Mouse (Mus musculus) limb, embryonic 11.5 days (tissue): ENCODE data around the gene Fbxo44. TPM values are rescaled to one million over a fixed set of nuclear protein-coding genes. Genes with fewer than 3 reads are reported as not detected.

ENCODE experiments used
- ATAC-seq: fragments of 200-750 bp; cut with Nextera tagmentation; 2 replicates; pipeline ENCODE4 v1.8.0; 2017; ENCODE audit warnings: low read depth; ENCODE audit not compliant: insufficient number of reproducible peaks, low FRiP score, low TSS enrichment
- DNase-seq: peaks from one replicate; pipeline ENCODE4 v3.0.0-alpha.2; 2015; ENCODE audit warnings: low spot score
- H3K27ac ChIP-seq: fragments of 300-500 bp; sonication (generic); replicated peaks from 2 replicates; pipeline ENCODE4 v1.5.1; 2014; ENCODE audit warnings: low read depth, mild to moderate bottlenecking, low read length
- H3K27me3 ChIP-seq: fragments of 300-500 bp; sonication (generic); 2 replicates; pipeline ENCODE4 v1.6.1; 2014; ENCODE audit warnings: mild to moderate bottlenecking, low read length, mixed read lengths; ENCODE audit not compliant: control insufficient read depth, insufficient read depth
- H3K36me3 ChIP-seq: fragments of 300-500 bp; sonication (generic); 2 replicates; pipeline ENCODE4 v1.6.1; 2014; ENCODE audit warnings: mild to moderate bottlenecking, low read length, moderate library complexity, mixed read lengths; ENCODE audit not compliant: control insufficient read depth, insufficient read depth
- H3K4me1 ChIP-seq: fragments of 300-500 bp; sonication (generic); 2 replicates; pipeline ENCODE4 v1.6.1; 2014; ENCODE audit warnings: low read length, mixed read lengths; ENCODE audit not compliant: control insufficient read depth, insufficient read depth
- H3K4me2 ChIP-seq: fragments of 300-500 bp; sonication (generic); 2 replicates; pipeline ENCODE4 v1.6.1; 2014; ENCODE audit warnings: low read depth, mild to moderate bottlenecking, moderate library complexity; ENCODE audit not compliant: severe bottlenecking
- H3K4me3 ChIP-seq: fragments of 300-500 bp; sonication (generic); 2 replicates; pipeline ENCODE4 v1.5.1; 2014; ENCODE audit warnings: low read depth, low read length
- H3K9ac ChIP-seq: fragments of 300-500 bp; sonication (generic); 2 replicates; pipeline ENCODE4 v1.6.1; 2014; ENCODE audit warnings: mild to moderate bottlenecking, low read length
- H3K9me3 ChIP-seq: fragments of 300-500 bp; sonication (generic); 2 replicates; pipeline ENCODE4 v1.6.1; 2016; ENCODE audit warnings: low read length; ENCODE audit not compliant: control insufficient read depth
- WGBS: fragments of 180-500 bp; shearing (Covaris S2); extraction: QIAGEN DNeasy Blood & Tissue Kit; methylation state at CpG from one replicate; pipeline ENCODE4 v1.1.7; 2014; 5-methylcytosine and 5-hydroxymethylcytosine counted together
- polyA plus RNA-seq: library from polyadenylated mRNA; unstranded; fragments of >200 nt; fragmentation: Nextera tagmentation; extraction: Ambion mirVana; gene quantifications from 2 replicates; pipeline ENCODE4 v1.2.1, GENCODE M21; 2014

Gene Fbxo44
- polyA plus RNA-seq, 1 experiment from 2014 or later, result 12.2 TPM

GRCm38 (mm10) chr4:148131497-148132081 is 28.7 kb downstream of the Fbxo44 start:
- WGBS, result under 1% methylated on average over 21 of the region's 21 CpGs
- Histone ChIP-seq H3K9ac (peak overlapping the region; percentile 70), H3K27me3 (peaks cover 8% of the 10 kb centered on the region; the same call in 1 of the 2 replicates), H3K4me3 (peak overlapping the region; percentile 75), H3K4me1 (peaks cover 5% of the 10 kb centered on the region), H3K4me2 (peak overlapping the region; percentile 84), H3K9me3 (no peaks in the 10 kb centered on the region; the same call in 1 of the 2 replicates), H3K27ac (0 out of 2 replicates have a peak overlapping the region, but pooled peaks have one; percentile 39), H3K36me3 (no peaks in the 10 kb centered on the region)
- peak; percentile 65 for ATAC-seq
- peak; percentile 76 for DNase-seq

DNA sequence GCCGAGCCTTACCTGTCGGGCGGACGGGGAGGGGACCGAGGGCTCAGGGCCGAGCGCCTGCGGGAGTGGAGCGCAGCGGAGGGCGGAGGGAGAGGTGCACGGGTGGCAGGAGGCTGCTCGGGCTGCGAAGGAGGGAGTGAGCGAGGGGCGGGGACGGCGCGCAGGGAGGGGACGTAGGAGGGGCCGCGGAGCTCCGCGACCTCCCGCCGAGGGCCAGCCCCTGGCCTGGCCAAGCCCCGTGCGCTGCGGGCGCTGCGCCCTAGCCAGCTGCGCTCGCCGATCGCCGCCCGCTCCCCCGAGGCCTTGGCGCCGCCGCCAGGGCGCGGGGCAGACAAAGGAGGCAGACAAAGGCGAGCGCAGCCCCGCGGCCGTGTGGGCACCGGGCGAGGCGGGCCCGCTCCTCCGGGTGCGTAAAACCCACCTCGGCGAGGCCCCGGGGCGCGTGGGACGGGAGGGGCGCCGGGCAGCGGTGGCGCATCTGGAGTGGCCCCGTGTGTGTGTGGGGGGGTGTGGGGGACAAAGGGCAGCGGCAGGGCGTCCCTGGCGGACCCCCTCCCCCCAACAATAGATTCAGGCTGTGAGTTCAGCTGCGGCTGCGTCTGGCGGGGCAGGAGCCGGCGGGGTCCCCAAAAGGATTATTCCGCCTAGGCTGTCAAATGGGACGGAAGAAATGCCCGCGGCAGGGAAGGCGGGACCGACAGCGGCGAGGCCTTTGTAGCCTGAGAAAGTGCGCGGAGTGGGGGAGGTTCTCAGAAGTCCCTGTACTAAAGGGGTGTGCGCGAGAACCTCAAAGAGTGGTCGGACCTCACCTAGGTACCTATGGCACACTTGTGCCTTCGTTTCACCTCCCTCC is 29.5 kb downstream of the Fbxo44 start, which contains the start of gene Draxin:
TSS of gene Draxin (minus strand) at position 138 of the 853 bp plus-strand sequence.
- Histone ChIP-seq H3K4me1 (peaks cover 5% of the 10 kb centered on the region), H3K36me3 (no peaks in the 10 kb centered on the region), H3K9me3 (no peaks in the 10 kb centered on the region; the same call in 1 of the 2 replicates), H3K9ac (peak within 1 kb of the TSS; percentile 96), H3K27ac (peak within 1 kb of the TSS; percentile 84), H3K4me3 (peak within 1 kb of the TSS; percentile 75), H3K27me3 (peaks cover 8% of the 10 kb centered on the region; the same call in 1 of the 2 replicates), H3K4me2 (peak within 1 kb of the TSS; percentile 84)
- peak; percentile 84 for DNase-seq
- under 1% methylated on average over 85 of the region's 87 CpGs for WGBS
- ATAC-seq, result peak; percentile 88

- Histone ChIP-seq H3K27ac (peak within 1 kb of the TSS; percentile 84), H3K27me3 (peaks cover 8% of the 10 kb centered on the region; the same call in 1 of the 2 replicates), H3K36me3 (no peaks in the 10 kb centered on the region), H3K9me3 (no peaks in the 10 kb centered on the region; the same call in 1 of the 2 replicates), H3K9ac (peak within 1 kb of the TSS; percentile 96), H3K4me1 (peaks cover 5% of the 10 kb centered on the region), H3K4me2 (peak within 1 kb of the TSS; percentile 84), H3K4me3 (peak within 1 kb of the TSS; percentile 75)
- WGBS, result under 1% methylated on average over 16 of the region's 18 CpGs
- DNase-seq, result no peak
- no peak for ATAC-seq
Measured at GRCm38 (mm10) chr4:148130133-148130532, 30.1 kb downstream of the Fbxo44 start, which contains the start of gene Mad2l2. Gene Mad2l2 (plus strand): TSS chr4:148130384.

DNA sequence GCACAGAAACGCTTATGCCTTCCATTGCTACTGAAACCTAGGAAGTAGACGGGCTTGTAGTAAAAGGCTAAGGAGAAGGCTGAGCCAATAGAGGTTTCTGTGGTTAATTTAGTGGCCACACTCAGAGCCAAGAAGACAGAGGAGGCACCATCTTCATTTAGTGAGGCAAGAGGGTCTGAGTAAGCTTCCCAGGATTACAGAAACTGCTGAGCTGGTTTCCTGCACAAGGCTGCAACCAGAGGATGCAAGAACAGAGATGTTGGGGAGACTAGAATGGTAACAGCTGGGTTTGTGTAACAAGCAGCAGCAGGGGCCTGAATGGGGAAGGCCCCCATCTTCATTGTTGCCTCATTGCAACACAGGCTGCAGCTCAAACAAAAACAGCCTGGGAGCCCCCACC is 31.6 kb downstream of the Fbxo44 start:
- peaks cover 5% of the 10 kb centered on the region for H3K4me1 ChIP-seq
- H3K4me3 ChIP-seq, result no peak overlapping the region
- no peak overlapping the region for H3K9ac ChIP-seq
- ATAC-seq (no peak), DNase-seq (no peak)
- no peaks in the 10 kb centered on the region for H3K36me3 ChIP-seq
- no peak overlapping the region for H3K27ac ChIP-seq
- 68% methylated on average over 2 of the region's 2 CpGs for WGBS
- H3K4me2 ChIP-seq, result no peak overlapping the region
- no peaks in the 10 kb centered on the region; the same call in 1 of the 2 replicates for H3K9me3 ChIP-seq
- peaks cover 8% of the 10 kb centered on the region; the same call in 1 of the 2 replicates for H3K27me3 ChIP-seq

DNA sequence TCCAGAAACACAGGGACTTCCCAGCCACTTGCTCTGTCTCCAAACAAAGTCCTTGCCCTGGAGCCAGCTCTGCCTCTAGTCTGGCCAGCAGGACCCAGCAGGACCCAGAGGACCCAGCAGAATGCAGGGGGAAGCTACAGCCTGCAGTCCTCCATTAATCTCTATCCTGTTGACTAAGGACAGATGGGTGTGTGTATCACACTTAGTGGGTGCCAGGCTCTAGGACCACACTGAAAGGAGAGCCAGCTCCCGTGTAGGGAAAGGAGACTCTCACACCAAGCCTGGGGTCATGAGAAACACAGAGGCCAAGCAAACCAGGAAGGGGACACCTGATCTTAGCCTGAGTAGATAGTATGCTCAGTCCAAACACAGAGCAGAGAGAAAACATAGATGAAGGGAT is 32.0 kb downstream of the Fbxo44 start:
- Histone ChIP-seq H3K4me2 (no peak overlapping the region), H3K27ac (no peak overlapping the region), H3K9me3 (no peaks in the 10 kb centered on the region), H3K27me3 (peaks cover 8% of the 10 kb centered on the region; the same call in 1 of the 2 replicates), H3K4me1 (peaks cover 5% of the 10 kb centered on the region), H3K4me3 (no peak overlapping the region), H3K36me3 (no peaks in the 10 kb centered on the region), H3K9ac (no peak overlapping the region)
- WGBS, result 64% methylated on average over 1 of the region's 1 CpGs
- DNase-seq (no peak), ATAC-seq (no peak)

DNA sequence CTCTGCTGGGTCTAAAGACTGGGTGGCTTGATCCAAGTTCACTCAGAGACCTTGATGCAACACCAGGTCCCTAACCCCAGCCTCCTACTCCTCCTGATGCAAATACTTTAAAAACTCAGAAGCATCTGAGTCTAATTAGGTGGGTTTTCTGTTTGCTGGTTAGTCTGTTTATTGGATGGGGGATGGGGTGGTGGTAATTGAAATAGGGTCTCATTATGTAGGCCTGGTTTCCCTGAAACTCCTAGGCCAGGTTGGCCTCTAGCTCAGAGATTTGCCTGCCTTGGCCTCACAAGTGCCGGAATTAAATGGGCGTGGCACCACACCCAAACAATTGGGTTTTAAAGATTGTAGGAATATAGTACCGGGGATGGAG is 37.6 kb downstream of the Fbxo44 start:
- Histone ChIP-seq H3K9me3 (no peaks in the 10 kb centered on the region), H3K27me3 (no peaks in the 10 kb centered on the region), H3K4me3 (no peak overlapping the region), H3K9ac (peak overlapping the region; percentile 17; the same call in 1 of the 2 replicates), H3K27ac (peak overlapping the region; percentile 82), H3K4me2 (peak overlapping the region; percentile 14; the same call in 1 of the 2 replicates), H3K4me1 (peaks cover 6% of the 10 kb centered on the region), H3K36me3 (no peaks in the 10 kb centered on the region)
- no peak for DNase-seq
- peak; percentile 53 for ATAC-seq
- 27% methylated on average over 3 of the region's 3 CpGs for WGBS

DNA sequence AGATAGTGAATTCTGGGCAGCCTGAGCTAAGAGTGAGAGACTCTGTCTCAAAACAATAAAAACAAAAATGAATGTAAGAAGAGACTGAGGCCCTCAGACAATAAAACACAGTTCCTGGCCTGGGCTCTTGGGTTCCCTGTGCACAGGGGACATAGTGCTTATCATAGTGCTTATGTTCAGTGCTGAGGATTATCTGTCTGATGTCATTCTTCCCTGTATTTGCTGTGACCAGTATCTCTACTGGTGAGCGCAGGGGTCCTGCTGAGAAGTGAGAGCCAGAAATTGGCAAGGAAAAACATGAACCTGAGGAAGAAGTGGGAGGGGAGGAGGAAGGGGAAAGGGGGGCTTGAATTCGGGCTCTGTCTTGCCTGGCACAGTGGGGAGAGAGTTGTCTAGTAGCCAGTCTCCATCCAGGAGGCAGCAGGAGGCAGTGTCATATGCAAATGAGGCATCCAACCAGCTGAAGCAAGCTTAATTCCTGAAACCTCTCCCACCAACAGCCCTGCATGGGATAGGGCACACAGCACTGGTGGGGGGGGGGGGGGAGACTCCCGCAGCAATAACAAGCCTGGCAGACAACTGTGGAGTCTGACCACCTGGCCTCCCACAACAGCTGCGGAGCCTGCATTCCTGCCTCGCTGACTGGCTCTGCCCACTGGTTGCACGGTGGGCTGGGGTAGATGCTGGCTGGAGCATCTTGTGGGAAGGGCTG is 38.1 kb downstream of the Fbxo44 start:
- peak overlapping the region; percentile 14 for H3K4me2 ChIP-seq
- H3K4me1 ChIP-seq, result peaks cover 6% of the 10 kb centered on the region
- H3K27me3 ChIP-seq, result no peaks in the 10 kb centered on the region
- peak; percentile 81 for DNase-seq
- WGBS, result 6% methylated on average over 6 of the region's 6 CpGs
- H3K27ac ChIP-seq, result peak overlapping the region; percentile 82
- no peaks in the 10 kb centered on the region for H3K36me3 ChIP-seq
- ATAC-seq, result peak; percentile 86
- H3K9ac ChIP-seq, result peak overlapping the region; percentile 17; the same call in 1 of the 2 replicates
- 0 out of 2 replicates have a peak overlapping the region, but pooled peaks have one; percentile 3 for H3K4me3 ChIP-seq
- no peaks in the 10 kb centered on the region for H3K9me3 ChIP-seq

DNA sequence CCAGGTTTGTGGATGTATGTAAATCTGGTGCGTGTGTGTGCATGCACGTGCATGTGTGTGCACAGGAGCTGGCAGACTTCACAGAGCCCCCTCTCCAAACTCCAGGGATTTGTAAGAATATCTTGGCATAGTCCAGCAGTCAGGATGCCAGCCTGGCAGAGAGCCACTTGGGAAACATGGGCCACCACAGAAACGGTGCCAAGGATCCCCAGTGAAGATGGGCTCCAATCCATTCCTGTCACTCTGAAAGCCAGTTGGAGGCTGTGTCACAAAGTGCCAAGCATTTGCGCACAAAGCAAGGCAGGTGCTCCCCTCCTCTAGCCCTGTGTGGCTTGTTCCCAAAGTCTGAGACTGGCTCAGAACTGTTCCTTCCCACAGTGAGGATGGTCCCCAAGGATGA is 38.9 kb downstream of the Fbxo44 start:
- H3K27me3 ChIP-seq, result no peaks in the 10 kb centered on the region
- no peaks in the 10 kb centered on the region for H3K36me3 ChIP-seq
- peaks cover 6% of the 10 kb centered on the region for H3K4me1 ChIP-seq
- H3K4me2 ChIP-seq, result no peak overlapping the region
- DNase-seq (no peak), ATAC-seq (no peak)
- no peak overlapping the region for H3K4me3 ChIP-seq
- H3K9ac ChIP-seq, result no peak overlapping the region
- 0 out of 2 replicates have a peak, but pooled peaks cover 2% of the 10 kb centered on the region for H3K9me3 ChIP-seq
- peak overlapping the region; percentile 82; the same call in 1 of the 2 replicates for H3K27ac ChIP-seq
- 86% methylated on average over 4 of the region's 4 CpGs for WGBS
